20 mouse cellular contexts compared by ENCODE assay signal in the genomic region with DNA sequence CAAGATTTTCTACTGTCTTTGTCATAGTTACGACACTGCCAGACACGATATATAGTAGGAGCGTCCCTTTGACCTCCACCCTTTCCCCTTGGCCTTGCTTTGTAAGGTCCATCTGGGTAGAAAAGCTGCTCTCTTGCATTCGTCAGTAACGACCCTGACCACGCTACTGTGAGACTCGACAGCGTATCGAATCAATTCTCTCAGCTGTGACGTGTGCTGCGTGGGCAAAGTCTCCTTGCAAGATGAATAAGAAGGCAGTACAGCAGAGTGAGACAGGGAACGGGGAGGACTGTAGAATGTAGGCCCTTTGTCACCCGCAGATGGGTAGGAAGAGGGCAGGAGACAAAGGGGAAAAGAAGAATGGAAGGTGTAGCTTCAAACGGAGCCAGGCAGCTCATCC.
DNase-seq lines count a peak whose midpoint lies in the region; ATAC-seq and TF ChIP-seq lines count a peak whose summit lies in the region.
"Had no signal": no experiment of that assay in that cellular context is flagged by ENCODE, and none has a peak within 500 bp of the region (broad histone marks: within the 10 kb centered on the region; RNA-seq: fewer than 3 reads in every experiment).

No protein-coding gene starts in this region.

- TF ChIP-seq POLR2A in brain, embryonic 14.5 days (IDR thresholded peaks at IDR 0.05; ENCODE audit: borderline replicate concordance, extremely low read depth, insufficient read depth, insufficient read length, poor library complexity, severe bottlenecking), result no peak

- no peak overlapping the region for H3K4me3 ChIP-seq in hindbrain, embryonic 10.5 days
- H3K4me3 ChIP-seq in neural tube, embryonic 11.5 days (ENCODE audit: low read depth, low read length), result no peak overlapping the region
- H3K4me3 ChIP-seq: limb, embryonic 13.5 days; megakaryocyte, embryonic 14.5 days had no signal

- 45% methylated on average over 14 of the region's 14 CpGs for WGBS in hindbrain, embryonic 10.5 days
- WGBS in neural tube, embryonic 11.5 days, result 34% methylated on average over 14 of the region's 14 CpGs

- no peak for TF ChIP-seq CTCF in brain, embryonic 14.5 days (IDR thresholded peaks at IDR 0.05; ENCODE audit: borderline replicate concordance, extremely low read depth, insufficient read depth, insufficient read length)

- H3K4me1 ChIP-seq in hindbrain, embryonic 10.5 days (replicated peaks), result peaks cover 19% of the 10 kb centered on the region
- no peaks in the 10 kb centered on the region for H3K4me1 ChIP-seq in neural tube, embryonic 11.5 days (ENCODE audit: control insufficient read depth, insufficient read depth, low read length)

- no peak overlapping the region for H3K9ac ChIP-seq in neural tube, embryonic 11.5 days (ENCODE audit: low read length)
- H3K9ac ChIP-seq: limb, embryonic 13.5 days; liver, embryonic 14.5 days had no signal

- H3K27me3 ChIP-seq in hindbrain, embryonic 10.5 days (ENCODE audit: insufficient read depth, poor library complexity, severe bottlenecking), result peaks cover 9% of the 10 kb centered on the region; the same call in 1 of the 2 replicates
- H3K27me3 ChIP-seq in neural tube, embryonic 11.5 days (ENCODE audit: control insufficient read depth, insufficient read depth, low read length), result no peaks in the 10 kb centered on the region
- H3K27me3 ChIP-seq: limb, embryonic 13.5 days had no signal

- no peaks in the 10 kb centered on the region for H3K9me3 ChIP-seq in hindbrain, embryonic 10.5 days
- no peaks in the 10 kb centered on the region for H3K9me3 ChIP-seq in neural tube, embryonic 11.5 days (ENCODE audit: control insufficient read depth, low read length)
- H3K9me3 ChIP-seq: G1E; limb, embryonic 13.5 days; megakaryocyte, embryonic 14.5 days had no signal

- no peak overlapping the region for H3K27ac ChIP-seq in hindbrain, embryonic 10.5 days
- H3K27ac ChIP-seq in neural tube, embryonic 11.5 days (ENCODE audit: low read depth, low read length), result no peak overlapping the region
- H3K27ac ChIP-seq: limb, embryonic 13.5 days; liver, embryonic 14.5 days; stomach, postnatal 0 days had no signal

- DNase-seq in brain, embryonic 14.5 days (ENCODE audit: low read depth), result peak; percentile 51
- peak; percentile 59 for DNase-seq in hindbrain, embryonic 10.5 days (ENCODE audit: low spot score)
- peak; percentile 57 for DNase-seq in mesoderm, embryonic 11.5 days (ENCODE audit: low read depth, low spot score)
- peak; percentile 63 for DNase-seq in neural tube, embryonic 11.5 days (ENCODE audit: low spot score)
- no peak for DNase-seq in yolk sac, embryonic 10.5 days (ENCODE audit: low spot score)
- no peak for DNase-seq in kidney, adult 11 months
- no peak for DNase-seq in lung, postnatal 4 days
- DNase-seq: adrenal gland, postnatal 36 days; cerebellum, adult 9-10 months; heart, adult 18-20 months; kidney, adult 2 months; kidney, postnatal 25 days; layer of hippocampus, adult 9-11 months; thymus, postnatal 25 days had no signal

- no peak overlapping the region for H3K4me2 ChIP-seq in neural tube, embryonic 11.5 days (ENCODE audit: low read depth)
- H3K4me2 ChIP-seq: limb, embryonic 13.5 days had no signal

- no peaks in the 10 kb centered on the region for H3K36me3 ChIP-seq in hindbrain, embryonic 10.5 days
- no peaks in the 10 kb centered on the region for H3K36me3 ChIP-seq in neural tube, embryonic 11.5 days (ENCODE audit: control insufficient read depth, insufficient read depth, low read length)
- H3K36me3 ChIP-seq: G1E; limb, embryonic 13.5 days had no signal

- ATAC-seq in neural tube, embryonic 11.5 days (ENCODE audit: insufficient read depth, low FRiP score, low TSS enrichment), result peak; percentile 92
- ATAC-seq: forebrain, embryonic 16.5 days had no signal

Comparison
In these comparisons a context has a peak if more than half of its experiments do, and no peak if none do; other contexts are left out.
1. DNase-seq: peak in brain, embryonic 14.5 days (single experiment), hindbrain, embryonic 10.5 days (single experiment), mesoderm, embryonic 11.5 days (single experiment) and neural tube, embryonic 11.5 days (single experiment); none in yolk sac, embryonic 10.5 days (single experiment), kidney, adult 11 months (single experiment) and lung, postnatal 4 days (0 of 2).